Mouse (Mus musculus) limb, embryonic 14.5 days (tissue): ENCODE results near the gene Il17ra. TPM values are rescaled to one million over a fixed set of nuclear protein-coding genes. Genes with fewer than 3 reads are reported as not detected.
A peak's percentile ranks its signal among the peaks of the same experiment; 100 is the strongest.

ENCODE experiments used
- ATAC-seq: fragments of 200-750 bp; cut with Nextera tagmentation; 2 replicates; pipeline ENCODE4 v1.8.0; 2017; ENCODE audit warnings: low read depth, moderate number of reproducible peaks, moderate TSS enrichment; ENCODE audit not compliant: low FRiP score
- DNase-seq: peaks from one replicate; pipeline ENCODE4 v3.0.0-alpha.2; 2015; ENCODE audit warnings: low spot score
- H3K27ac ChIP-seq: fragments of 300-500 bp; sonication (generic); replicated peaks from 2 replicates; pipeline ENCODE4 v1.5.1; 2014; ENCODE audit warnings: low read depth, mild to moderate bottlenecking, low read length, moderate library complexity, mixed read lengths
- H3K27me3 ChIP-seq: fragments of 300-500 bp; sonication (generic); 2 replicates; pipeline ENCODE4 v1.6.1; 2014; ENCODE audit warnings: low read length, mixed read lengths; ENCODE audit not compliant: control insufficient read depth, insufficient read depth
- H3K36me3 ChIP-seq: fragments of 300-500 bp; sonication (generic); 2 replicates; pipeline ENCODE4 v1.6.1; 2014; ENCODE audit warnings: mild to moderate bottlenecking, low read length, moderate library complexity, mixed read lengths; ENCODE audit not compliant: control insufficient read depth, insufficient read depth
- H3K4me1 ChIP-seq: fragments of 300-500 bp; sonication (generic); 2 replicates; pipeline ENCODE4 v1.6.1; 2014; ENCODE audit warnings: antibody characterized with exemption, low read length, mixed read lengths; ENCODE audit not compliant: control insufficient read depth, insufficient read depth
- H3K4me2 ChIP-seq: fragments of 300-500 bp; sonication (generic); replicated peaks from 2 replicates; pipeline ENCODE4 v1.6.1; 2014; ENCODE audit warnings: low read depth, mild to moderate bottlenecking, low read length, moderate library complexity; ENCODE audit not compliant: severe bottlenecking
- H3K4me3 ChIP-seq: fragments of 300-500 bp; sonication (generic); replicated peaks from 2 replicates; pipeline ENCODE4 v1.5.1; 2014; ENCODE audit warnings: low read length
- H3K9ac ChIP-seq: fragments of 300-500 bp; sonication (generic); 2 replicates; pipeline ENCODE4 v1.6.1; 2014; ENCODE audit warnings: mild to moderate bottlenecking, low read depth, low read length, moderate library complexity; ENCODE audit not compliant: severe bottlenecking
- H3K9me3 ChIP-seq: fragments of 300-500 bp; sonication (generic); 2 replicates; pipeline ENCODE4 v1.6.1; 2016; ENCODE audit warnings: low read length; ENCODE audit not compliant: control insufficient read depth
- POLR2A ChIP-seq: fragments of 200-500 bp; IDR thresholded peaks from 2 replicates; pipeline ENCODE4 v1.8.0; 2012; ENCODE audit warnings: inconsistent platforms, mild to moderate bottlenecking, moderate library complexity, borderline replicate concordance; ENCODE audit not compliant: insufficient read depth, insufficient read length; ENCODE audit errors: extremely low read depth
- WGBS: fragments of 180-500 bp; shearing (Covaris S2); extraction: QIAGEN DNeasy Blood & Tissue Kit; methylation state at CpG from one replicate; pipeline ENCODE4 v1.1.7; 2014; 5-methylcytosine and 5-hydroxymethylcytosine counted together
- polyA plus RNA-seq, 2 experiments: library from polyadenylated mRNA; depleted of rRNA in 1 of 2; stranded (reverse) in 1 of 2; unstranded in 1 of 2; fragments of >200 nt; fragmentation: Nextera tagmentation in 1 of 2; extraction: Ambion mirVana in 1 of 2; gene quantifications; 2 replicates each; pipeline versions ENCODE4 v1.2.1 to v1.2.3; 2012 to 2014

Gene Il17ra
- polyA plus RNA-seq (2012; rRNA removed), result 6.0 and 8.4 TPM in 2 replicates
- polyA plus RNA-seq (2014; fragmentation: Nextera tagmentation; extraction: Ambion mirVana), result 3.1 and 3.7 TPM in 2 replicates

DNA sequence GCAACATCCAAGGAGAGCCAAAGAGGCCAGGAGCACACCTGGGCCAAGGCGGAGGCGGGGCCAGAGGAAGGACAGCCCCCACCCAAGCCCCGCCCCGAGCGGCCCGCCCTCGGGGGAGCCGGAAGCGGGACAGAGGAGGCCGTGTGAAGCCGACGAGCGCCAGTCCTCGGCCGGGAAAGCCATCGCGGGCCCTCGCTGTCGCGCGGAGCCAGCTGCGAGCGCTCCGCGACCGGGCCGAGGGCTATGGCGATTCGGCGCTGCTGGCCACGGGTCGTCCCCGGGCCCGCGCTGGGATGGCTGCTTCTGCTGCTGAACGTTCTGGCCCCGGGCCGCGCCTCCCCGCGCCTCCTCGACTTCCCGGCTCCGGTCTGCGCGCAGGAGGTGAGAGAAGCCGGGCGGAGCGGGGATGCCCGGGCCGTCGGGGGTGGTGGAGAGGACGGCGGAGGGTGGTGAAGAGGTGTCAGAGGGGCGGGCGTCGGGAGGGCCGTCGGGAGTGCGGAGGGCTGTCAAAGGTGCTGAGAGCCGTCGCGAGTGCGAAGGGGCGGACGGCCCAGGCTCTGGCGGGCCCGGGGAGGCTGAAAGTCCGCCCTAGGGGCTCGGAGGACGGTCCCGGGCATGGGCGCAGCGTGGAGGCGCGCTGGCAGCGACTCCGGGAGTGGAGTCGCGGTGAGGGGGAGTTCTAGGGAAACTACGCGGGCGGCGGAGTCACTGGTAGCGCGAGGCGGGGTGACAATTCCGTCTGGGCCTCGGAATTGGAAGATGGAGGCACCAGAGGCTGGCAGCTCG lies at the start of gene Il17ra:
Gene Il17ra (plus strand): TSS at position 162 of the 786 bp plus-strand sequence.
- TF ChIP-seq POLR2A, result no peak

GRCm38 (mm10) chr6:120438161-120438560 lies 24.9 kb upstream of the Il17ra start:
- DNase-seq, result no peak
- Histone ChIP-seq H3K27me3 (no peaks in the 10 kb centered on the region), H3K4me2 (no peak overlapping the region), H3K4me3 (no peak overlapping the region), H3K9ac (no peak overlapping the region), H3K9me3 (no peaks in the 10 kb centered on the region), H3K36me3 (peaks cover 66% of the 10 kb centered on the region), H3K27ac (no peak overlapping the region), H3K4me1 (no peaks in the 10 kb centered on the region)
- 86% methylated on average over 3 of the region's 3 CpGs for WGBS
- no peak for TF ChIP-seq POLR2A
- no peak for ATAC-seq

More for the DNA sequence above, at the start of gene Il17ra:
- Histone ChIP-seq H3K9me3 (no peaks in the 10 kb centered on the region), H3K4me2 (peak within 1 kb of the TSS; percentile 62), H3K27me3 (peaks cover 40% of the 10 kb centered on the region), H3K4me1 (peaks cover 12% of the 10 kb centered on the region), H3K36me3 (no peaks in the 10 kb centered on the region), H3K27ac (no peak within 1 kb of the TSS), H3K4me3 (peak within 1 kb of the TSS; percentile 63), H3K9ac (peak within 1 kb of the TSS; percentile 58)
- DNase-seq, result peak; percentile 36
- under 1% methylated on average over 71 of the region's 90 CpGs for WGBS
- ATAC-seq, result peak; percentile 76

DNA sequence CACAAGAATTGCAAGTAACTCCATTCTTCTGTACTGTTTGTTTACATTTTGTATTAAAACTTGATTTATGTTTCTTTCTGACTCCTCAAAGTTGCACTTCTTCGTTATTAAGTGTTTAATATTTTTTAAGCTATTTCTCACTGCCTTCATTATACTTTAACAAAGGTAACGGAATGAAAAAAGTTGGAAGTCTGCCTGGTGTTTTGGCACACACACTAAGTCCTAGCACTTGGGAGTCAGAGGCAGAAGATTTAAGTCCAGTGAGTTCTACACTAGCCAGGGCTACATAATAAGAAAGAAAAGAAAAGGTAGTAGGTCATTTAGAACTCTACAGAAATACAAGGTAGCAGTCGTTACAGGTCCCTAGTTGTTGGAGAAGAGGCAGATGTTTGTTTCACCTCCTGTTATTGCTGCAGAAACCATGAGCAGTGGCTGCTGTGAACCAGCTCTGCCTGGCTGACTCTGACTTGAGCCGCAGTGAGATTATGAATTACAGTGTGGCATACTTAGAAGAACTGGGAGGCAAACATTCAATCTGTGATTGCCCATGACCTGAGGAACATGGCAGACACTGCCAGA lies 20.8 kb upstream of the Il17ra start:
- Histone ChIP-seq H3K4me2 (no peak overlapping the region), H3K36me3 (peaks cover 52% of the 10 kb centered on the region), H3K9ac (no peak overlapping the region), H3K9me3 (no peaks in the 10 kb centered on the region), H3K27ac (no peak overlapping the region), H3K4me3 (no peak overlapping the region), H3K27me3 (no peaks in the 10 kb centered on the region), H3K4me1 (no peaks in the 10 kb centered on the region)
- no peak for ATAC-seq
- DNase-seq, result no peak
- WGBS, result 91% methylated on average over 4 of the region's 4 CpGs
- no peak for TF ChIP-seq POLR2A

- DNase-seq, result no peak
- Histone ChIP-seq H3K9ac (no peak overlapping the region), H3K36me3 (peaks cover 41% of the 10 kb centered on the region), H3K4me3 (no peak overlapping the region), H3K9me3 (no peaks in the 10 kb centered on the region), H3K27me3 (no peaks in the 10 kb centered on the region), H3K27ac (no peak overlapping the region), H3K4me2 (no peak overlapping the region), H3K4me1 (no peaks in the 10 kb centered on the region)
- no peak for ATAC-seq
- WGBS, result 53% methylated on average over 14 of the region's 14 CpGs
- no peak for TF ChIP-seq POLR2A
Observed at GRCm38 (mm10) chr6:120443363-120444355, 19.4 kb upstream of the Il17ra start.

- Histone ChIP-seq H3K4me3 (no peak overlapping the region), H3K27me3 (no peaks in the 10 kb centered on the region), H3K4me2 (no peak overlapping the region), H3K27ac (no peak overlapping the region), H3K9ac (no peak overlapping the region), H3K9me3 (no peaks in the 10 kb centered on the region), H3K4me1 (0 out of 2 replicates have a peak, but pooled peaks cover 3% of the 10 kb centered on the region), H3K36me3 (no peaks in the 10 kb centered on the region)
- TF ChIP-seq POLR2A, result no peak
- no peak for DNase-seq
- WGBS, result 90% methylated on average over 3 of the region's 3 CpGs
- no peak for ATAC-seq
Observed at GRCm38 (mm10) chr6:120450208-120450607, 12.8 kb upstream of the Il17ra start.
